Mouse (Mus musculus) liver, embryonic 14.5 days (tissue): Measurements from ENCODE around the gene Abcb5. TPM values are rescaled to one million over a fixed set of nuclear protein-coding genes. Genes with fewer than 3 reads are reported as not detected.
A peak's percentile ranks its signal among the peaks of the same experiment; 100 is the strongest.

Source experiments
- ATAC-seq: fragments of 200-750 bp; cut with Nextera tagmentation; 2 replicates; pipeline ENCODE4 v1.8.0; 2017; ENCODE audit warnings: moderate number of reproducible peaks, mild to moderate bottlenecking, moderate library complexity; ENCODE audit not compliant: insufficient read depth
- DNase-seq, 3 experiments: peaks; one replicate each; pipeline ENCODE4 v3.0.0-alpha.2; 2012 to 2013; ENCODE audit warnings: low read depth in 3 of 3, low spot score in 3 of 3
- H3K27ac ChIP-seq: fragments of 300-500 bp; sonication (generic); 2 replicates; pipeline ENCODE4 v1.5.1; 2014; ENCODE audit warnings: moderate library complexity, mild to moderate bottlenecking, control low read depth, inconsistent platforms
- H3K27me3 ChIP-seq: fragments of 300-500 bp; sonication (generic); 2 replicates; pipeline ENCODE4 v1.6.1; 2014; ENCODE audit warnings: mild to moderate bottlenecking, low read length, moderate library complexity; ENCODE audit not compliant: control insufficient read depth, insufficient read depth
- H3K36me3 ChIP-seq: fragments of 300-500 bp; sonication (generic); replicated peaks from 2 replicates; pipeline ENCODE4 v1.6.1; 2014; ENCODE audit warnings: low read depth; ENCODE audit not compliant: control insufficient read depth, insufficient read depth
- H3K4me1 ChIP-seq, 2 experiments: fragments of 200-500 bp in 1 of 2; fragments of 300-500 bp in 1 of 2; sonication (generic) in 1 of 2; replicated peaks; 2 replicates each; pipeline ENCODE4 v1.6.1; 2012 to 2014; ENCODE audit warnings: antibody characterized with exemption in 1 of 2, inconsistent platforms in 1 of 2, low read length in 1 of 2; ENCODE audit not compliant: control insufficient read depth in 2 of 2, insufficient read depth in 2 of 2
- H3K4me2 ChIP-seq: fragments of 300-500 bp; sonication (generic); 2 replicates; pipeline ENCODE4 v1.6.1; 2014; ENCODE audit warnings: low read depth, mild to moderate bottlenecking, control low read depth, moderate library complexity
- H3K4me3 ChIP-seq, 2 experiments: fragments of 200-500 bp in 1 of 2; fragments of 300-500 bp in 1 of 2; sonication (generic) in 1 of 2; 2 replicates each; pipeline ENCODE4 v1.5.1; 2012 to 2014; ENCODE audit warnings: low read depth in 2 of 2, low read length in 2 of 2, mild to moderate bottlenecking in 2 of 2, control low read depth in 1 of 2, inconsistent platforms in 1 of 2, moderate library complexity in 1 of 2; ENCODE audit not compliant: insufficient read depth in 1 of 2
- H3K9ac ChIP-seq: fragments of 300-500 bp; sonication (generic); replicated peaks from 2 replicates; pipeline ENCODE4 v1.6.1; 2014; ENCODE audit warnings: mild to moderate bottlenecking, control low read depth, moderate library complexity
- H3K9me3 ChIP-seq: fragments of 300-500 bp; sonication (generic); 2 replicates; pipeline ENCODE4 v1.6.1; 2016; ENCODE audit warnings: low read length, mixed read lengths; ENCODE audit not compliant: control insufficient read depth
- CTCF ChIP-seq: IDR thresholded peaks from 2 replicates; pipeline ENCODE4 v1.5.1; 2016; ENCODE audit warnings: antibody characterized with exemption, low read depth, control low read depth
- EP300 ChIP-seq: IDR thresholded peaks from 2 replicates; pipeline ENCODE4 v1.6.1; 2016; ENCODE audit warnings: antibody characterized with exemption, low read depth
- WGBS: fragments of 180-500 bp; shearing (Covaris S2); extraction: QIAGEN DNeasy Blood & Tissue Kit; methylation state at CpG from one replicate; pipeline ENCODE4 v1.1.7; 2014; ENCODE audit not compliant: insufficient replicate concordance; 5-methylcytosine and 5-hydroxymethylcytosine counted together
- polyA plus RNA-seq, 2 experiments: library from polyadenylated mRNA; depleted of rRNA in 1 of 2; stranded (reverse) in 1 of 2; unstranded in 1 of 2; fragments of >200 nt; fragmentation: Nextera tagmentation in 1 of 2; extraction: Ambion mirVana in 1 of 2; gene quantifications; 2 replicates each; pipeline versions ENCODE4 v1.2.1 to v1.2.3; 2012 to 2014

Abcb5 gene
- polyA plus RNA-seq, 2 experiments: not detected

- no peaks in the 10 kb centered on the region for H3K36me3 ChIP-seq
- H3K4me3 ChIP-seq: peak overlapping the region; percentile 18 to 32; a peak in 3 of 4 replicates
- H3K9ac ChIP-seq: no peak overlapping the region
- H3K4me1 ChIP-seq: no peaks in the 10 kb centered on the region
- no peak overlapping the region for H3K27ac ChIP-seq
- TF ChIP-seq EP300 (no peak), CTCF (peak; percentile 80)
- no peak for DNase-seq
- under 1% methylated on average over 34 of the region's 34 CpGs for WGBS
- ATAC-seq: peak; percentile 56; the same call in 1 of the 2 replicates
- H3K9me3 ChIP-seq: no peaks in the 10 kb centered on the region
- H3K4me2 ChIP-seq: peak overlapping the region; percentile 31
- H3K27me3 ChIP-seq: peaks cover 56% of the 10 kb centered on the region
Measured at GRCm38 (mm10) chr12:118854831-118855453, 111.3 kb downstream of the Abcb5 start.

DNA sequence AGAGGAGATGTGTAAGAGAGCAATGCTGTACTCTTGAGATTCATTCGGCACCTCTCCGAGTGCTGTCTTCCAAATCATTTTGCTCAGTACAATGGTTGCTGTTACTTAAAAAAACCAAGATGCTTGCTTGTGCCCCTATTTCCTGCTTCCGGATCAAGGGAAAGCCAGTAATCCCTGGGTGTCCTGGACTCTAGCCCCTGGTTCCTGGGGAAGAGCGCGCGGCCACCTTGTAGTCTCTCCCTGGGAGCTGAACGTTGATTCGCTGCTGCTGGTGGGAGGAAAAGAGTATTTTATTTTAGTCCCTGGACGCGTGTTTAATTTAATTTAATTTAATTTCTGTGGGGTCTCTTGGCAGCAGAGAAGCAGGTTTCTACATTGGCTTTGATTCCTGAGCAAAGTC lies 111.8 kb downstream of the Abcb5 start:
- Histone ChIP-seq H3K4me2 (peak overlapping the region; percentile 31), H3K9me3 (no peaks in the 10 kb centered on the region), H3K4me1 (no peaks in the 10 kb centered on the region), H3K9ac (no peak overlapping the region), H3K36me3 (no peaks in the 10 kb centered on the region), H3K27ac (no peak overlapping the region), H3K4me3 (no peak overlapping the region), H3K27me3 (peaks cover 62% of the 10 kb centered on the region)
- DNase-seq (no peak), ATAC-seq (no peak)
- TF ChIP-seq CTCF (no peak), EP300 (no peak)
- WGBS: 3% methylated on average over 10 of the region's 10 CpGs

DNA sequence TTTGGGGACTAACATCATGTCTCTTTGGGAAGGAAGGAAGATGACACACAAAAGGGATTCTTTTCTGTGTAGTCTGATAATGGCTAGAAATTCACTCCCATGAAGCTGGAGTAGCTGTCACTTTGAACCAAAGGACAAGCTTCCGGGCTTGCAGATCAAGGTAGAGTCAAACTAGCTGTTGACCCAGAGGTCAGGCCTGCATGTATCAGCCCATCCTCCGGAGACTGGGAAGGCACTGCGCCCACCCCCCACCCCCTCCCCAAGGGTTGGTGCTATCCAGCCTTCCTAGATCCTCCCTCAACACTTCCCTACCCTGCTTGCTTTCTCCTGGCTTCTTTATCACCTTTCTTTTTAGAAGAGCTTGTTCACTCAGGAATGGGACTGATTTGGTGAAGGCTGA lies 112.9 kb downstream of the Abcb5 start:
- Histone ChIP-seq H3K4me3 (no peak overlapping the region), H3K9me3 (no peaks in the 10 kb centered on the region), H3K27me3 (peaks cover 72% of the 10 kb centered on the region), H3K36me3 (no peaks in the 10 kb centered on the region), H3K27ac (no peak overlapping the region), H3K9ac (no peak overlapping the region), H3K4me1 (no peaks in the 10 kb centered on the region), H3K4me2 (no peak overlapping the region)
- ATAC-seq: no peak
- DNase-seq: no peak
- no peak for TF ChIP-seq CTCF
- no peak for TF ChIP-seq EP300
- 6% methylated on average over 3 of the region's 3 CpGs for WGBS

- Histone ChIP-seq H3K4me3 (no peak overlapping the region), H3K4me1 (no peaks in the 10 kb centered on the region), H3K9me3 (no peaks in the 10 kb centered on the region), H3K9ac (no peak overlapping the region), H3K4me2 (no peak overlapping the region), H3K27me3 (peaks cover 86% of the 10 kb centered on the region), H3K27ac (no peak overlapping the region), H3K36me3 (no peaks in the 10 kb centered on the region)
- TF ChIP-seq EP300 (no peak), CTCF (no peak)
- ATAC-seq (no peak), DNase-seq (no peak)
- WGBS: 25% methylated on average over 12 of the region's 12 CpGs
Measured at GRCm38 (mm10) chr12:118850851-118851410, 115.3 kb downstream of the Abcb5 start.

- peaks cover 86% of the 10 kb centered on the region for H3K27me3 ChIP-seq
Measured at GRCm38 (mm10) chr12:118849996-118850395, 116.2 kb downstream of the Abcb5 start.

More at GRCm38 (mm10) chr12:118849996-118850395, 116.2 kb downstream of the Abcb5 start:
- no peaks in the 10 kb centered on the region for H3K9me3 ChIP-seq
- no peaks in the 10 kb centered on the region for H3K4me1 ChIP-seq
- H3K36me3 ChIP-seq: no peaks in the 10 kb centered on the region
- no peak for ATAC-seq
- no peak overlapping the region for H3K27ac ChIP-seq
- no peak overlapping the region for H3K9ac ChIP-seq
- H3K4me2 ChIP-seq: no peak overlapping the region
- WGBS: under 1% methylated on average over 11 of the region's 11 CpGs
- TF ChIP-seq EP300 (no peak), CTCF (no peak)
- H3K4me3 ChIP-seq: no peak overlapping the region
- no peak for DNase-seq
